Mouse (Mus musculus) ES-Bruce4 (cell line): Measurements from ENCODE around the gene Mgat3. TPM values are rescaled to one million over a fixed set of nuclear protein-coding genes. Genes with fewer than 3 reads are reported as not detected.

Experiments used
- H3K27ac ChIP-seq: 2 replicates; pipeline ENCODE4 v1.5.1; 2012; ENCODE audit warnings: low read length, inconsistent platforms; ENCODE audit not compliant: insufficient read depth
- H3K27me3 ChIP-seq: 2 replicates; pipeline ENCODE4 v1.6.1; 2012; ENCODE audit warnings: mild to moderate bottlenecking, low read length, inconsistent platforms; ENCODE audit not compliant: control insufficient read depth, poor library complexity, insufficient read depth, severe bottlenecking
- H3K36me3 ChIP-seq: 2 replicates; pipeline ENCODE4 v1.6.1; 2012; ENCODE audit warnings: inconsistent platforms, mild to moderate bottlenecking, low read length, moderate library complexity; ENCODE audit not compliant: control insufficient read depth, poor library complexity, insufficient read depth, severe bottlenecking
- H3K4me1 ChIP-seq: one replicate; pipeline ENCODE4 v1.8.1; 2011; ENCODE audit warnings: low read length; ENCODE audit not compliant: control insufficient read depth, insufficient read depth
- H3K4me3 ChIP-seq: 2 replicates; pipeline ENCODE4 v1.5.1; 2011; ENCODE audit warnings: low read depth, mild to moderate bottlenecking, low read length
- H3K9ac ChIP-seq: 2 replicates; pipeline ENCODE4 v1.6.1; 2012; ENCODE audit warnings: low read depth, mild to moderate bottlenecking, inconsistent platforms; ENCODE audit not compliant: poor library complexity, severe bottlenecking
- H3K9me3 ChIP-seq: replicated peaks from 2 replicates; pipeline ENCODE4 v1.6.1; 2012; ENCODE audit warnings: mild to moderate bottlenecking, low read length, inconsistent platforms; ENCODE audit not compliant: control insufficient read depth, poor library complexity, insufficient read depth, severe bottlenecking
- CTCF ChIP-seq: IDR thresholded peaks from one replicate; pipeline ENCODE4 v1.8.1; 2011; ENCODE audit warnings: low read depth, low read length
- EP300 ChIP-seq: IDR thresholded peaks from 2 replicates; pipeline ENCODE4 v1.6.1; 2011; ENCODE audit warnings: low read depth, low read length; ENCODE audit not compliant: insufficient read depth
- POLR2A ChIP-seq: IDR thresholded peaks from one replicate; pipeline ENCODE4 v1.8.1; 2011; ENCODE audit warnings: low read length; ENCODE audit not compliant: insufficient read depth
- polyA plus RNA-seq: library from polyadenylated mRNA; stranded (reverse); fragments of >200 nt; gene quantifications from 2 replicates; pipeline ENCODE4 v1.2.4, GENCODE M21; 2011; ENCODE audit warnings: low read depth; ENCODE audit not compliant: missing spikeins, insufficient read depth, insufficient read length

The Mgat3 gene
- polyA plus RNA-seq, 1 experiment = 6.2 TPM

- H3K9me3 ChIP-seq = no peaks in the 10 kb centered on the region
- H3K4me3 ChIP-seq = no peak overlapping the region
- H3K27me3 ChIP-seq = no peaks in the 10 kb centered on the region
- H3K4me1 ChIP-seq = no peaks in the 10 kb centered on the region
- H3K9ac ChIP-seq = no peak overlapping the region
- no peaks in the 10 kb centered on the region for H3K36me3 ChIP-seq
- no peak for TF ChIP-seq CTCF
- H3K27ac ChIP-seq = no peak overlapping the region
Measured at GRCm38 (mm10) chr15:80188927-80189326, 15.4 kb downstream of the Mgat3 start.

GRCm38 (mm10) chr15:80190075-80190474, 16.6 kb downstream of the Mgat3 start:
- no peaks in the 10 kb centered on the region for H3K36me3 ChIP-seq
- no peak for TF ChIP-seq CTCF
- TF ChIP-seq POLR2A = no peak
- TF ChIP-seq EP300 = no peak

GRCm38 (mm10) chr15:80191585-80192245, 18.2 kb downstream of the Mgat3 start:
- no peak overlapping the region for H3K4me3 ChIP-seq
- no peaks in the 10 kb centered on the region for H3K4me1 ChIP-seq
- no peaks in the 10 kb centered on the region for H3K36me3 ChIP-seq
- H3K9me3 ChIP-seq = no peaks in the 10 kb centered on the region
- H3K27me3 ChIP-seq = no peaks in the 10 kb centered on the region
- H3K27ac ChIP-seq = no peak overlapping the region
- TF ChIP-seq POLR2A (no peak), CTCF (no peak), EP300 (no peak)
- no peak overlapping the region for H3K9ac ChIP-seq

More at GRCm38 (mm10) chr15:80190075-80190474, 16.6 kb downstream of the Mgat3 start:
- no peak overlapping the region for H3K27ac ChIP-seq
- H3K4me1 ChIP-seq = no peaks in the 10 kb centered on the region
- H3K9me3 ChIP-seq = no peaks in the 10 kb centered on the region
- H3K27me3 ChIP-seq = no peaks in the 10 kb centered on the region
- H3K4me3 ChIP-seq = no peak overlapping the region
- no peak overlapping the region for H3K9ac ChIP-seq

- H3K4me3 ChIP-seq = no peak overlapping the region
- H3K4me1 ChIP-seq = no peaks in the 10 kb centered on the region
- H3K9ac ChIP-seq = no peak overlapping the region
- H3K27me3 ChIP-seq = no peaks in the 10 kb centered on the region
- no peak for TF ChIP-seq POLR2A
- no peak for TF ChIP-seq EP300
- TF ChIP-seq CTCF = no peak
- H3K9me3 ChIP-seq = no peaks in the 10 kb centered on the region
- no peaks in the 10 kb centered on the region for H3K36me3 ChIP-seq
- no peak overlapping the region for H3K27ac ChIP-seq
Measured at GRCm38 (mm10) chr15:80192246-80192585, 18.7 kb downstream of the Mgat3 start.

GRCm38 (mm10) chr15:80192847-80193246, 19.3 kb downstream of the Mgat3 start:
- TF ChIP-seq CTCF (no peak), POLR2A (no peak), EP300 (no peak)
- H3K4me3 ChIP-seq = no peak overlapping the region
- no peaks in the 10 kb centered on the region for H3K4me1 ChIP-seq
- H3K36me3 ChIP-seq = no peaks in the 10 kb centered on the region
- H3K9me3 ChIP-seq = no peaks in the 10 kb centered on the region
- H3K9ac ChIP-seq = no peak overlapping the region
- no peaks in the 10 kb centered on the region for H3K27me3 ChIP-seq
- no peak overlapping the region for H3K27ac ChIP-seq

GRCm38 (mm10) chr15:80199556-80199955, 26.0 kb downstream of the Mgat3 start:
- Histone ChIP-seq H3K4me1 (no peaks in the 10 kb centered on the region), H3K27ac (no peak overlapping the region), H3K9me3 (no peaks in the 10 kb centered on the region), H3K4me3 (no peak overlapping the region), H3K36me3 (no peaks in the 10 kb centered on the region), H3K27me3 (no peaks in the 10 kb centered on the region), H3K9ac (no peak overlapping the region)
- TF ChIP-seq POLR2A (no peak), EP300 (no peak), CTCF (no peak)
